Mouse (Mus musculus): Measurements from ENCODE around the gene Fut1.
A peak's percentile ranks its signal among the peaks of the same experiment; 100 is the strongest.

Gene Fut1

GRCm38 (mm10) chr7:45617042-45617695, at the start of gene Fut1:
Fut1 (plus strand) TSS chr7:45617289.
- DNase-seq (ENCODE audit: low spot score): no peak

- peak; percentile 85 for DNase-seq (ENCODE audit: low spot score)
Measured at GRCm38 (mm10) chr7:45567780-45568516, 49.1 kb upstream of the Fut1 start.

GRCm38 (mm10) chr7:45568601-45569473, 48.3 kb upstream of the Fut1 start:
- DNase-seq (ENCODE audit: low spot score): no peak

- DNase-seq (ENCODE audit: low spot score): peak; percentile 77
Measured at GRCm38 (mm10) chr7:45570103-45570741, 46.9 kb upstream of the Fut1 start, which contains the start of gene Bcat2. Bcat2 (plus strand) TSS chr7:45570153.

- no peak for DNase-seq (ENCODE audit: low spot score)
Measured at GRCm38 (mm10) chr7:45571966-45572365, 45.1 kb upstream of the Fut1 start.

GRCm38 (mm10) chr7:45573954-45574353, 43.1 kb upstream of the Fut1 start:
- peak; percentile 75 for DNase-seq (ENCODE audit: low spot score)

- DNase-seq (ENCODE audit: low spot score): no peak
Measured at GRCm38 (mm10) chr7:45574472-45575379, 42.4 kb upstream of the Fut1 start.

- no peak for DNase-seq (ENCODE audit: low spot score)
Measured at GRCm38 (mm10) chr7:45585923-45586322, 31.2 kb upstream of the Fut1 start.

GRCm38 (mm10) chr7:45587631-45588592, 29.2 kb upstream of the Fut1 start:
- no peak for DNase-seq (ENCODE audit: low spot score)

- peak; percentile 70 for DNase-seq (ENCODE audit: low spot score)
Measured at GRCm38 (mm10) chr7:45589173-45589572, 27.9 kb upstream of the Fut1 start.

GRCm38 (mm10) chr7:45589898-45590297, 27.2 kb upstream of the Fut1 start:
- no peak for DNase-seq (ENCODE audit: low spot score)

GRCm38 (mm10) chr7:45590874-45591273, 26.2 kb upstream of the Fut1 start:
- no peak for DNase-seq (ENCODE audit: low spot score)

- DNase-seq (ENCODE audit: low spot score): no peak
Measured at GRCm38 (mm10) chr7:45591880-45592279, 25.2 kb upstream of the Fut1 start.

GRCm38 (mm10) chr7:45593118-45593815, 23.8 kb upstream of the Fut1 start:
- DNase-seq (ENCODE audit: low spot score): peak; percentile 74

GRCm38 (mm10) chr7:45595176-45595575, 21.9 kb upstream of the Fut1 start:
- no peak for DNase-seq (ENCODE audit: low spot score)

- no peak for DNase-seq (ENCODE audit: low spot score)
Measured at GRCm38 (mm10) chr7:45596107-45596506, 21.0 kb upstream of the Fut1 start.

GRCm38 (mm10) chr7:45597013-45597412, 20.1 kb upstream of the Fut1 start:
- DNase-seq (ENCODE audit: low spot score): no peak

- no peak for DNase-seq (ENCODE audit: low spot score)
Measured at GRCm38 (mm10) chr7:45597527-45597926, 19.6 kb upstream of the Fut1 start.

Data from T-cell, adult 2 months (primary cell).